Mouse (Mus musculus) liver, embryonic 14.5 days (tissue): ENCODE measurements around the gene Pdk2. TPM values are rescaled to one million over a fixed set of nuclear protein-coding genes. Genes with fewer than 3 reads are reported as not detected.

Experiments
- ATAC-seq: fragments of 200-750 bp; cut with Nextera tagmentation; 2 replicates; pipeline ENCODE4 v1.8.0; 2017; ENCODE audit warnings: moderate number of reproducible peaks, mild to moderate bottlenecking, moderate library complexity; ENCODE audit not compliant: insufficient read depth
- DNase-seq, 3 experiments: peaks; one replicate each; pipeline ENCODE4 v3.0.0-alpha.2; 2012 to 2013; ENCODE audit warnings: low read depth in 3 of 3, low spot score in 3 of 3
- H3K27ac ChIP-seq: fragments of 300-500 bp; sonication (generic); 2 replicates; pipeline ENCODE4 v1.5.1; 2014; ENCODE audit warnings: moderate library complexity, mild to moderate bottlenecking, control low read depth, inconsistent platforms
- H3K27me3 ChIP-seq: fragments of 300-500 bp; sonication (generic); 2 replicates; pipeline ENCODE4 v1.6.1; 2014; ENCODE audit warnings: mild to moderate bottlenecking, low read length, moderate library complexity; ENCODE audit not compliant: control insufficient read depth, insufficient read depth
- H3K36me3 ChIP-seq: fragments of 300-500 bp; sonication (generic); replicated peaks from 2 replicates; pipeline ENCODE4 v1.6.1; 2014; ENCODE audit warnings: low read depth; ENCODE audit not compliant: control insufficient read depth, insufficient read depth
- H3K4me1 ChIP-seq, 2 experiments: fragments of 200-500 bp in 1 of 2; fragments of 300-500 bp in 1 of 2; sonication (generic) in 1 of 2; replicated peaks; 2 replicates each; pipeline ENCODE4 v1.6.1; 2012 to 2014; ENCODE audit warnings: antibody characterized with exemption in 1 of 2, inconsistent platforms in 1 of 2, low read length in 1 of 2; ENCODE audit not compliant: control insufficient read depth in 2 of 2, insufficient read depth in 2 of 2
- H3K4me2 ChIP-seq: fragments of 300-500 bp; sonication (generic); 2 replicates; pipeline ENCODE4 v1.6.1; 2014; ENCODE audit warnings: low read depth, mild to moderate bottlenecking, control low read depth, moderate library complexity
- H3K4me3 ChIP-seq, 2 experiments: fragments of 200-500 bp in 1 of 2; fragments of 300-500 bp in 1 of 2; sonication (generic) in 1 of 2; 2 replicates each; pipeline ENCODE4 v1.5.1; 2012 to 2014; ENCODE audit warnings: low read depth in 2 of 2, low read length in 2 of 2, mild to moderate bottlenecking in 2 of 2, control low read depth in 1 of 2, inconsistent platforms in 1 of 2, moderate library complexity in 1 of 2; ENCODE audit not compliant: insufficient read depth in 1 of 2
- H3K9ac ChIP-seq: fragments of 300-500 bp; sonication (generic); replicated peaks from 2 replicates; pipeline ENCODE4 v1.6.1; 2014; ENCODE audit warnings: mild to moderate bottlenecking, control low read depth, moderate library complexity
- H3K9me3 ChIP-seq: fragments of 300-500 bp; sonication (generic); 2 replicates; pipeline ENCODE4 v1.6.1; 2016; ENCODE audit warnings: low read length, mixed read lengths; ENCODE audit not compliant: control insufficient read depth
- CTCF ChIP-seq: IDR thresholded peaks from 2 replicates; pipeline ENCODE4 v1.5.1; 2016; ENCODE audit warnings: antibody characterized with exemption, low read depth, control low read depth
- EP300 ChIP-seq: IDR thresholded peaks from 2 replicates; pipeline ENCODE4 v1.6.1; 2016; ENCODE audit warnings: antibody characterized with exemption, low read depth
- WGBS: fragments of 180-500 bp; shearing (Covaris S2); extraction: QIAGEN DNeasy Blood & Tissue Kit; methylation state at CpG from one replicate; pipeline ENCODE4 v1.1.7; 2014; ENCODE audit not compliant: insufficient replicate concordance; 5-methylcytosine and 5-hydroxymethylcytosine counted together
- polyA plus RNA-seq, 2 experiments: library from polyadenylated mRNA; depleted of rRNA in 1 of 2; stranded (reverse) in 1 of 2; unstranded in 1 of 2; fragments of >200 nt; fragmentation: Nextera tagmentation in 1 of 2; extraction: Ambion mirVana in 1 of 2; gene quantifications; 2 replicates each; pipeline versions ENCODE4 v1.2.1 to v1.2.3; 2012 to 2014

Pdk2 gene
- polyA plus RNA-seq, 2 experiments = 3.5 to 7.0 TPM

GRCm38 (mm10) chr11:94989562-94990017 lies 51.6 kb downstream of the Pdk2 start:
- H3K27ac ChIP-seq = peak overlapping the region; percentile 61; the same call in 1 of the 2 replicates
- H3K4me2 ChIP-seq = peak overlapping the region; percentile 82
- no peaks in the 10 kb centered on the region for H3K9me3 ChIP-seq
- WGBS = under 1% methylated on average over 12 of the region's 12 CpGs
- ATAC-seq = peak; percentile 55
- peak overlapping the region; percentile 96 for H3K9ac ChIP-seq
- peaks cover 1% of the 10 kb centered on the region; the same call in 1 of the 2 replicates for H3K36me3 ChIP-seq
- peak; percentile 79 to 88 (median 83) for DNase-seq
- peak overlapping the region; percentile 77 to 96 for H3K4me3 ChIP-seq
- TF ChIP-seq EP300 = no peak
- TF ChIP-seq CTCF = peak; percentile 8; the same call in 1 of the 2 replicates
- H3K27me3 ChIP-seq = no peaks in the 10 kb centered on the region
- H3K4me1 ChIP-seq = peaks cover 43 to 58% of the 10 kb centered on the region in 2 experiments

- Histone ChIP-seq H3K36me3 (no peaks in the 10 kb centered on the region), H3K27ac (peak overlapping the region; percentile 2; the same call in 1 of the 2 replicates), H3K9ac (peak overlapping the region; percentile 49), H3K4me3 (peak overlapping the region; percentile 77 to 96), H3K9me3 (no peaks in the 10 kb centered on the region), H3K4me2 (peak overlapping the region; percentile 82), H3K27me3 (no peaks in the 10 kb centered on the region), H3K4me1 (peaks cover 42 to 62% of the 10 kb centered on the region in 2 experiments)
- DNase-seq (no peak), ATAC-seq (no peak)
- no peak for TF ChIP-seq EP300
- no peak for TF ChIP-seq CTCF
- WGBS = 31% methylated on average over 10 of the region's 10 CpGs
These were observed 52.2 kb downstream of the Pdk2 start for GRCm38 (mm10) chr11:94988780-94989561.

GRCm38 (mm10) chr11:94987851-94988250 lies 53.3 kb downstream of the Pdk2 start:
- Histone ChIP-seq H3K4me2 (peak overlapping the region; percentile 34), H3K9me3 (no peaks in the 10 kb centered on the region), H3K27ac (no peak overlapping the region; the same call in 1 of the 2 replicates), H3K9ac (no peak overlapping the region), H3K4me1 (peaks cover 37 to 54% of the 10 kb centered on the region in 2 experiments), H3K4me3 (no peak overlapping the region), H3K27me3 (no peaks in the 10 kb centered on the region), H3K36me3 (no peaks in the 10 kb centered on the region)
- ATAC-seq = no peak
- no peak for DNase-seq
- no peak for TF ChIP-seq EP300
- TF ChIP-seq CTCF = no peak
- 70% methylated on average over 8 of the region's 8 CpGs for WGBS

- WGBS = 64% methylated on average over 6 of the region's 6 CpGs
- no peak overlapping the region for H3K4me2 ChIP-seq
These were observed 53.8 kb downstream of the Pdk2 start for GRCm38 (mm10) chr11:94987341-94987740.

GRCm38 (mm10) chr11:94986435-94986834 lies 54.7 kb downstream of the Pdk2 start:
- no peak for ATAC-seq
- Histone ChIP-seq H3K27me3 (no peaks in the 10 kb centered on the region), H3K4me1 (peaks cover 37 to 54% of the 10 kb centered on the region in 2 experiments), H3K9me3 (no peaks in the 10 kb centered on the region), H3K4me2 (no peak overlapping the region), H3K27ac (no peak overlapping the region), H3K36me3 (no peaks in the 10 kb centered on the region), H3K4me3 (no peak overlapping the region), H3K9ac (no peak overlapping the region)
- DNase-seq = no peak
- TF ChIP-seq EP300 (no peak), CTCF (no peak)
- WGBS = 54% methylated on average over 2 of the region's 2 CpGs

More at GRCm38 (mm10) chr11:94987341-94987740, 53.8 kb downstream of the Pdk2 start:
- H3K9ac ChIP-seq = no peak overlapping the region
- H3K27me3 ChIP-seq = no peaks in the 10 kb centered on the region
- TF ChIP-seq EP300 = no peak
- no peak for TF ChIP-seq CTCF
- ATAC-seq = no peak
- H3K36me3 ChIP-seq = no peaks in the 10 kb centered on the region
- H3K9me3 ChIP-seq = no peaks in the 10 kb centered on the region
- H3K27ac ChIP-seq = no peak overlapping the region
- peaks cover 37 to 54% of the 10 kb centered on the region in 2 experiments for H3K4me1 ChIP-seq
- H3K4me3 ChIP-seq = no peak overlapping the region
- no peak for DNase-seq
